Mouse (Mus musculus): ENCODE measurements at regions not wholly inside any gene's neighbourhood (a gene's known extent, or its start where the extent isn't known, plus 50 kb on each side); places are given as distances from the start of the nearest gene placed in this dataset.

GRCm38 (mm10) chr2:146571036-146571435 lies 58.9 kb upstream of the Ralgapa2 start:
- Histone ChIP-seq H3K27ac (ENCODE audit: insufficient read depth, low read depth) (no peak overlapping the region), H3K4me1 (ENCODE audit: control insufficient read depth in 1 of 2, insufficient read depth in 2 of 2) (no peaks in the 10 kb centered on the region), H3K4me2 (ENCODE audit: insufficient read depth, low read depth, poor library complexity, severe bottlenecking) (no peak overlapping the region), H3K9ac (ENCODE audit: insufficient read depth, low read depth) (no peak overlapping the region), H3K9me3 (replicated peaks; ENCODE audit: low read length) (no peaks in the 10 kb centered on the region), H3K4me3 (replicated peaks in 1 of 3; ENCODE audit: low read depth in 2 of 3, low read length in 2 of 3, poor library complexity in 1 of 3) (no peak overlapping the region), H3K36me3 (replicated peaks in 1 of 2; ENCODE audit: control insufficient read depth in 1 of 2, insufficient read depth in 1 of 2, low read length in 1 of 2) (no peaks in the 10 kb centered on the region), H3K27me3 (replicated peaks) (no peaks in the 10 kb centered on the region), H3K79me2 (replicated peaks; ENCODE audit: control insufficient read depth, extremely low read depth, insufficient read depth, poor library complexity, severe bottlenecking) (no peaks in the 10 kb centered on the region)
- in situ Hi-C loops (cut with MboI; ENCODE audit: low pct_ligation_motif_present, low pct_unique_long_range_greater_than_20kb, low sequenced_read_pairs) (no loop called here), dilution Hi-C loops (cut with MboI; ENCODE audit: extremely low pct_ligation_motif_present, extremely low pct_unique_long_range_greater_than_20kb, low sequenced_read_pairs) (no loop called here)
- TF ChIP-seq IRF4 (IDR thresholded peaks at IDR 0.05; ENCODE audit: low read depth, low read length) (no peak), JUND (conservative IDR thresholded peaks at IDR 0.05; ENCODE audit: low read depth, low read length) (no peak), MAZ (IDR thresholded peaks at IDR 0.05; ENCODE audit: low read depth, low read length) (no peak), GABPA (IDR thresholded peaks at IDR 0.05; ENCODE audit: insufficient replicate concordance, low read depth, low read length) (no peak), UBTF (IDR thresholded peaks at IDR 0.05; ENCODE audit: low read depth, low read length) (no peak), JUN (IDR thresholded peaks at IDR 0.05; ENCODE audit: insufficient read depth, low read depth, low read length) (no peak), RAD21 (IDR thresholded peaks at IDR 0.05; ENCODE audit: low read depth, low read length) (no peak), HCFC1 (IDR thresholded peaks at IDR 0.05; ENCODE audit: low read depth, low read length) (no peak), CHD2 (IDR thresholded peaks at IDR 0.05; ENCODE audit: low read length) (no peak), TCF12 (IDR thresholded peaks at IDR 0.05; ENCODE audit: low read depth, low read length) (no peak), USF1 (IDR thresholded peaks at IDR 0.05; ENCODE audit: low read depth, low read length) (no peak), SMC3 (IDR thresholded peaks at IDR 0.05; ENCODE audit: low read depth, low read length) (no peak), CTCF (conservative IDR thresholded peaks at IDR 0.05 in 1 of 2, IDR thresholded peaks at IDR 0.05 in 1 of 2; ENCODE audit: low read depth in 2 of 2, low read length in 2 of 2) (no peak), ZMIZ1 (IDR thresholded peaks at IDR 0.05; ENCODE audit: low read depth, low read length) (no peak), ZKSCAN1 (IDR thresholded peaks at IDR 0.05; ENCODE audit: borderline replicate concordance, low read depth, low read length) (no peak), SIN3A (IDR thresholded peaks at IDR 0.05; ENCODE audit: low read length) (no peak)
- no peak for DNase-seq (ENCODE audit: extremely low read depth)

- TF ChIP-seq POLR2AphosphoS2 (IDR thresholded peaks at IDR 0.05; ENCODE audit: low read depth, low read length) (no peak), MXI1 (IDR thresholded peaks at IDR 0.05; ENCODE audit: low read depth, low read length) (no peak), MEF2A (IDR thresholded peaks at IDR 0.05; ENCODE audit: borderline replicate concordance, low read depth, low read length) (no peak), KAT2A (IDR thresholded peaks at IDR 0.05; ENCODE audit: insufficient replicate concordance, low read length) (no peak), MYC (IDR thresholded peaks at IDR 0.05; ENCODE audit: low read depth, low read length) (no peak), ETS1 (conservative IDR thresholded peaks at IDR 0.05; ENCODE audit: low read depth, low read length) (no peak), RCOR1 (conservative IDR thresholded peaks at IDR 0.05; ENCODE audit: low read depth, low read length) (no peak), MAX (IDR thresholded peaks at IDR 0.05; ENCODE audit: low read length) (no peak), ZC3H11A (IDR thresholded peaks at IDR 0.05; ENCODE audit: low read depth, low read length) (no peak), CHD1 (IDR thresholded peaks at IDR 0.05; ENCODE audit: low read depth, low read length) (no peak), ZMIZ1 (IDR thresholded peaks at IDR 0.05; ENCODE audit: low read depth, low read length) (no peak), POLR2A (IDR thresholded peaks at IDR 0.05; ENCODE audit: low read depth, low read length) (no peak)
- no peak overlapping the region for H3K4me2 ChIP-seq (ENCODE audit: insufficient read depth, low read depth, poor library complexity, severe bottlenecking)
- dilution Hi-C loops (cut with MboI; ENCODE audit: extremely low pct_ligation_motif_present, extremely low pct_unique_long_range_greater_than_20kb, low sequenced_read_pairs), result no loop called here
Observed at GRCm38 (mm10) chr2:146571857-146572256, 59.7 kb upstream of the Ralgapa2 start.

More at GRCm38 (mm10) chr2:146571857-146572256, 59.7 kb upstream of the Ralgapa2 start:
- no peak for DNase-seq (ENCODE audit: extremely low read depth)
- in situ Hi-C loops (cut with MboI; ENCODE audit: low pct_ligation_motif_present, low pct_unique_long_range_greater_than_20kb, low sequenced_read_pairs), result no loop called here
- H3K4me1 ChIP-seq (ENCODE audit: control insufficient read depth in 1 of 2, insufficient read depth in 2 of 2), result no peaks in the 10 kb centered on the region
- H3K27me3 ChIP-seq (replicated peaks), result no peaks in the 10 kb centered on the region
- H3K79me2 ChIP-seq (replicated peaks; ENCODE audit: control insufficient read depth, extremely low read depth, insufficient read depth, poor library complexity, severe bottlenecking), result no peaks in the 10 kb centered on the region
- no peak overlapping the region for H3K27ac ChIP-seq (ENCODE audit: insufficient read depth, low read depth)
- no peaks in the 10 kb centered on the region for H3K36me3 ChIP-seq (replicated peaks in 1 of 2; ENCODE audit: control insufficient read depth in 1 of 2, insufficient read depth in 1 of 2, low read length in 1 of 2)
- H3K9me3 ChIP-seq (replicated peaks; ENCODE audit: low read length), result no peaks in the 10 kb centered on the region
- H3K4me3 ChIP-seq (replicated peaks in 1 of 3; ENCODE audit: low read depth in 2 of 3, low read length in 2 of 3, poor library complexity in 1 of 3), result no peak overlapping the region
- H3K9ac ChIP-seq (ENCODE audit: insufficient read depth, low read depth), result no peak overlapping the region

Data from CH12.LX (cell line).